Mouse (Mus musculus): ENCODE measurements around the gene Lgr6.

DNA sequence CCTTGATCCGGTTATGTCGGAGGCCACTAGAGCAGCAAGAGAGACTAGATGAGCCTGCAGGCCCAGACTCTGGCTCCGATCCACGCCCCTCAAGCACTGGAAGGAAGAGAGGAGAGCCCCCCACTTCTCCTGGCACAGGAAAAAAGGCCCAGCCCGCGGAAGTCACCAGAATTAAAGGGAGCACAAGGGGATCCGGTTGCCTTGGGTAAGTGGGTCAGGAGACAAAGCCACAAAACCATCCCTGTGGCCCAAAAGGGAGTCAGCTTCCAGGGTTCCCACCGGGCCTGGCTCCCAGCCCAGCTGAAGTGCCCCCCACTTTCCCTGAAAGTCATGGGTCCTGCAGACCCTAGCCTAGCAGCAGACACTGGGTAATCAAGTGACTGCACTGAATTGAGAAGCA, 106.8 kb downstream of the Lgr6 start:
- TF ChIP-seq CTCF (conservative IDR thresholded peaks at IDR 0.05; ENCODE audit: low read length) (no peak), POU5F1 (IDR thresholded peaks at IDR 0.05; ENCODE audit: borderline replicate concordance, low read length) (no peak), NANOG (IDR thresholded peaks at IDR 0.05; ENCODE audit: borderline replicate concordance, low read length) (no peak)

Data from E14TG2a.4 (cell line).